Mouse (Mus musculus) bone marrow macrophage, adult 2 months (primary cell): Measurements from ENCODE around the gene Acy3. TPM values are rescaled to one million over a fixed set of nuclear protein-coding genes. Genes with fewer than 3 reads are reported as not detected.

Experiments used
- H3K27ac ChIP-seq: 2 replicates; pipeline ENCODE4 v1.5.1; 2012; ENCODE audit warnings: low read depth, low read length; ENCODE audit not compliant: insufficient read depth
- H3K4me1 ChIP-seq: 2 replicates; pipeline ENCODE4 v1.6.1; 2012; ENCODE audit warnings: low read length; ENCODE audit not compliant: control insufficient read depth, insufficient read depth
- H3K4me3 ChIP-seq: 2 replicates; pipeline ENCODE4 v1.5.1; 2012; ENCODE audit warnings: mild to moderate bottlenecking, low read length, moderate library complexity; ENCODE audit not compliant: insufficient read depth
- CTCF ChIP-seq: IDR thresholded peaks from 2 replicates; pipeline ENCODE4 v1.5.1; 2012; ENCODE audit warnings: low read depth, mild to moderate bottlenecking, low read length, moderate library complexity
- POLR2A ChIP-seq: IDR thresholded peaks from 2 replicates; pipeline ENCODE4 v1.6.1; 2012; ENCODE audit warnings: mild to moderate bottlenecking, low read depth, low read length, borderline replicate concordance
- polyA plus RNA-seq: library from polyadenylated mRNA; stranded (reverse); fragments of >200 nt; gene quantifications from 2 replicates; pipeline ENCODE4 v1.2.4, GENCODE M21; 2012; ENCODE audit not compliant: missing spikeins, insufficient read depth, insufficient read length

The Acy3 gene
- polyA plus RNA-seq, 1 experiment = 1.1 TPM

DNA sequence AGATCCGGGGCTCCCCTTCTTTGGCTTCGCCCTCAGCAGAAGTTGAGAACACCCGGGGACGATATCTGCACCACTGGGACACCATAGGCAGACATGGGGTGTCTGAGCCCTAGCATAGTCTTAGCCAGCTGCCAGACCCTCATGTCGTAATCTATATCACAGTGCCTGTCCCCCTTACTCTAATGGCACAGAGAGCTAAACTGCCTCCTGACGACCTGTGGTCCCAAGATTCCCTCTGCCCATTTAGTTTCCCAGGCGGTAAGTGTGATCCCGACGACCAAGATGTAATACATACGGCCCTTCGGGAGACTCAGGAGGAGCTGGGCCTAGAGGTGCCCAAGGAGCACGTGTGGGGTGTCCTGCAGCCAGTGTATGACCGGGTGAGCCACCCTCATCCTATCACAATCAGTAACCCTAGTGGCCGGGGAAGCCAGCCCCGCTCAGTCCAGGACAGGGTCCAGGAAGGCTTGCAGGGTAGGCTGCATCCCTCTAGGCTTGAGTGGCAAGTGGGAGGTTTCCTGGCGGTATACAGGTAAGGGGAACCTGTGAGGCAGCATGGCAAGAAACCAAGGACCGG, 14.7 kb downstream of the Acy3 start:
- Histone ChIP-seq H3K27ac (peak overlapping the region; percentile 95), H3K4me3 (peak overlapping the region; percentile 95), H3K4me1 (peaks cover 22% of the 10 kb centered on the region)
- TF ChIP-seq POLR2A (no peak), CTCF (no peak)

DNA sequence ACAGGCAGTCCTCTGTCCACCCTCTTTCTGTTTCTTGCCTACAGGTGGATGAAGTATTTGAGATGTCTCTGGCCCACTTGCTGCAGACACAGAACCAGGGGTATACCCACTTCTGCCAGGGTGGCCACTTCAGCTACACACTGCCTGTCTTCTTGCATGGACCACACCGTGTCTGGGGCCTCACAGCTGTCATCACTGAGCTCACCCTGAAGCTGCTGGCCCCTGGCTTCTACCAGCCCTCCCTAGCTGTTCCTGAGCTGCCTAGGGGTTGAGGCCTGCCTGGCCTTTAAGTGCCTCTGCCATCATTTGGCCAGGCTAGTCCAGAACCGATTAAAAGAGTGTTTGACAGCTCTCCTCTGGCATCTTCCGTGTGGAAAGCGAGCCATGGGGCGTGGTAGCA, 15.4 kb downstream of the Acy3 start:
- no peak overlapping the region for H3K4me3 ChIP-seq
- no peak overlapping the region for H3K27ac ChIP-seq
- H3K4me1 ChIP-seq = peaks cover 20% of the 10 kb centered on the region
- TF ChIP-seq POLR2A (no peak), CTCF (no peak)

DNA sequence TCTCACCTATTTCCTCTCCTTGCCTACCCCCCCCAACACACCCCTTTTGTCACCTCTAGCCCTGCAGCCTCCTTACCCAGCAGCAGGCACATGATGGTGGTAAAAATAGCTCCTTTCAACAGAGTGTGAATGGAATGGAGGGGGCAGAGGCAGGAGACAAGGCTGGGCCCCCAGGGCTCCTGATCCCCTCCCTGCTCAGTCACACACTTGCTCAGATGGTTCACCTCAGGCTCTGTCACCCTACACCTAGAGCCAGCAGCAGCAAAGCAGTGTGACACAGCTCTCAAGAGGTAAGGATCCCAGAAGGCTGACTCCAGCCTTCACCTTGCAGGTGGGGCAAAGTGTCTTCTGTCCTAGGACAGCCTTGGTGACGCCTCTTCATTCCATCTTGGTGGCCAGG, 16.7 kb downstream of the Acy3 start, which contains the start of gene Doc2g:
Gene Doc2g, plus strand, starts transcription at position 202 of the 400 bp plus-strand sequence.
- H3K27ac ChIP-seq = no peak within 1 kb of the TSS
- no peak within 1 kb of the TSS for H3K4me3 ChIP-seq
- H3K4me1 ChIP-seq = peaks cover 20% of the 10 kb centered on the region
- TF ChIP-seq POLR2A (no peak), CTCF (no peak)

DNA sequence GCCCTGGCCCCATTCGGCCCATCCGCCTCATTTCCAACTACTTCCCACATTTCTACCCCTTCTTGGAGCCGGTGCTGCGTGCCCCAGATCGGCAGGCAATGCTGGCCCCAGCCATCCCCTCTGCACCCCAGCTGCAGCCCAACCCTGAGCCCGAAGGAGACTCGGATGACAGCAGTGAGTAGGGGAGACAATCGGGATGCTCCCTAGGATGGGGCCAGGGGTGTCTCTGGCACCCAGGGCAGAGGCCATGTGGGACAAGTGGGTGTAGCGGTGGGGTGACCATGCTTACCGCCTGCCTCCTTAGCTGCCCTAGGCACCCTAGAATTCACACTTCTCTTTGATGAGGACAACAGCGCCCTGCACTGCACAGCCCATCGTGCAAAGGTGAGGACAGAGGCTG, 17.3 kb downstream of the Acy3 start:
- TF ChIP-seq POLR2A (no peak), CTCF (no peak)
- Histone ChIP-seq H3K27ac (no peak overlapping the region), H3K4me3 (no peak overlapping the region), H3K4me1 (peaks cover 18% of the 10 kb centered on the region)

DNA sequence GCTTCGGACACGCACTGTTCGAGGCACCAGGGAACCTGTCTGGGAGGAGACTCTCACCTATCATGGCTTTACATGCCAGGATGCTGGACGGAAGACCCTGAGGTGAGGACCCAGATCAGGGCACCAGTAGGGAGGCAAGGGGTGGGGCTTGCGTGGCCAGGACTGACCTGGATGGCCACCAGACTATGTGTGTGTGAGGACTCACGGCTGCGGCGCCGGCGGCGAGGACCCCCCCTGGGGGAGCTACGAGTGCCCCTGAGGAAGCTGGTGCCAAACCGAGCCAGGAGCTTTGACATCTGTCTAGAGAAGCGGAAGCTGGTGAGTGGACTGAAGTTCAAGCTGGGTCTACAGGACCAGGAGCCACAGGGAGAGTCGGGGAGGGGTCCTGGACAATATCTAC, 18.0 kb downstream of the Acy3 start:
- Histone ChIP-seq H3K4me1 (peaks cover 11% of the 10 kb centered on the region), H3K27ac (no peak overlapping the region), H3K4me3 (no peak overlapping the region)
- TF ChIP-seq CTCF = no peak
- no peak for TF ChIP-seq POLR2A

DNA sequence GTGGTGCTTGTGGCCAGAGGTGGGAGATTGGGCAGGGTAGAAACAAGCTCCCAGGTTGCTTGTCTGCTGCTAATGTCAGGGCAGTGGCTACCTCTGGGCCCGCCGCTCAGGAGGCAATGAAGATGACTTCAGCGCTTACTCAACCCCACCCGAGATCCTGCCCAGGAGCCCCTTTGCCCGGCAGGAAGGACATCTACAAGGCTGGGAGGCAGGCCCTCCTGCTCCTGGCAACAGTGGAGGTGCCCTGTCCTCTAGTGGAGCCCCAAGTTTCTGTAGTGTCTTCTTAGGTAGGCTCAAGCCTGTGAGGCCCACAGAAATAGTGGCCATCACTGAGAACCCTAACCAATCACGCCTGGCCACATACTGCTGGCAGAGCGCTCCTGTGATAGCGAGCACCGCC, 18.7 kb downstream of the Acy3 start:
- Histone ChIP-seq H3K27ac (no peak overlapping the region), H3K4me3 (no peak overlapping the region), H3K4me1 (peaks cover 7% of the 10 kb centered on the region)
- TF ChIP-seq CTCF (no peak), POLR2A (no peak)

DNA sequence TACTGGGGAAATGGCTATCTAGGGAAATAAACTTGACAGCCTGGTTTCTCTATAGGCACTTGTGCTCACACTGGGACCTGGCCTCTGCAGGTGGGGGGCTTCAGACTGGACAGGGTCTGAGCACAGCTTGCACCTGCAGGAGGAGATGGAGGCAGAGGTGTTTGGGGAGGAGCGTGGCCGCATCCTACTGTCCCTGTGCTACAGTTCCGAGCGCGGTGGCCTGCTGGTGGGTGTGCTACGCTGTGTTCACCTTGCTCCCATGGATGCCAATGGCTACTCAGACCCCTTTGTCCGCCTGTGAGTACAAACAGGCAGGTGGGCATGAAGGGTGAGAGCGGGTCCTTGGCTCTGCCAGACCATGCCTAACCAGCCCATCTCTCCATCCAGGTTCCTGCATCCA, 19.6 kb downstream of the Acy3 start:
- no peak overlapping the region for H3K27ac ChIP-seq
- TF ChIP-seq POLR2A (no peak), CTCF (no peak)
- H3K4me1 ChIP-seq = peaks cover 5% of the 10 kb centered on the region
- H3K4me3 ChIP-seq = no peak overlapping the region

DNA sequence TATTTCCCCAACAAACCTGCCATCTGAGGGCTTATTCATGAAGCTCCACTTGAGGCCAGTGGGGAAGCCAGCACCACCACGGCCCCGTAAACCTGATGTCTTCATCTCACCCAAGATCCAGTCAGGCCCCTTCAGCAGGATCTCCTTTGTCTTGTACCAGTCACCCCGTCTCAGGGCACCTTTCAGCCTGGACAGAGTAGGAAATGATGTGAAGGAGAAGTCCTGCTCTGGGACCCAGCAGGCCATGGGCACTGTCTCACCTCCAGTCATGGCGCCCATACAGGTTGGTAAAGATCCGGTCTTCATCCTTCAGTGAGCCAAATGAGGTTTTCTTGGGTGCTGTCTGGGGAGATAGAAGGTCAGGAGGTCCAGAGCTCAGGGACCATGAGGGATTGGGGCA, 24.7 kb downstream of the Acy3 start:
- no peak overlapping the region for H3K27ac ChIP-seq
- no peak overlapping the region for H3K4me3 ChIP-seq
- H3K4me1 ChIP-seq = peaks cover 6% of the 10 kb centered on the region
- TF ChIP-seq POLR2A = no peak
- no peak for TF ChIP-seq CTCF

DNA sequence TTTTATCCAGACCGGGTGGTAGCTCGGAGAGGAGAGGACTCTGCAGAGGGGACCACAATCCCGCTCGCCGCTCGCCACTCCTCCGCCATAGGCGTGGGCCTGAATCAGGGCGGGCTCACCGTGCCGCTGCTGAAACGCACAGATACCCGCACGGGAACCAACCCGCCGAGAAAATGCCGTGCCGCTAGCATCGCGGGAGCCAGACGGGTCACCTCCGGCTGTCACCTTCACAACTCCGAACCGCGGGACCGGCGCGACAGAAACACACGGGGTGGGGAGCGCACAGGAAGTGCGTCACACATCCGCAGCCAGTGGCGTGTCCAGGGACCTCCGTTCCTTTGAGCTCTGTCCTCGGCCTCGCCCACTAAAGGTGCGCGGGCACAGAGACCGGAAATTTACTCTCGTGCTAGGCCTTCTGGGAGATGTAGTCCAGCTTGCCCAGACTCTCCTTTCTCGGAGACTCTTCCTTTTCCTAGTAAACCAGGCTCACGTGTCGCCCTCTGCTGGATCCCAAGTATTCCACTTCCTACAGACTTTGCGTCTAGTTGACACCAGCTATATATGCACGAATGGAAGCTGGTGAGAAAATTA, 26.2 kb downstream of the Acy3 start, which contains the start of gene Ndufv1:
Gene Ndufv1, minus strand, starts transcription at position 375 of the 591 bp plus-strand sequence.
- Histone ChIP-seq H3K27ac (peak within 1 kb of the TSS; percentile 20), H3K4me1 (peaks cover 6% of the 10 kb centered on the region), H3K4me3 (peak within 1 kb of the TSS; percentile 91)
- no peak for TF ChIP-seq CTCF
- no peak for TF ChIP-seq POLR2A

DNA sequence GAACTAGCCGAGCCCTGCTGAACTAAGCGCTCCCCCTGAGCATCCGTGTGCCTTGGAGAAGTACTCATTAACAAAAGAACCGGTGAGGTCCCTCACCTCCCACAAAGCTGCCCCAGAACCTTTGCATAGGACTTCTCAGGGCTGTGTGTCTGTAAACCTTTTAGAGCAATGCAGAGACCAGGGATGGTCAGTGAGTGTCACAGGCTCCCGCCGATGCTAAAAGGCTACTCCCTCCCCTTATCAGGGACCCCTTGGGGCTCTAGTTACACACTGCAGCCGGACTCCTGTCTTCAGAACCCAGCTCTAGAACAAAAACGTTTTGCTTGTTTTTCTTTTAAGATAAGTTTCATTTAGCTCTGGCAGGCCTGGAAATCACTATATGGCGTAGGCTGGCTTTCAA, 26.7 kb downstream of the Acy3 start:
- H3K4me3 ChIP-seq = peak overlapping the region; percentile 31
- no peak overlapping the region for H3K27ac ChIP-seq
- peak; percentile 24; the same call in 1 of the 2 replicates for TF ChIP-seq CTCF
- TF ChIP-seq POLR2A = no peak
- peaks cover 6% of the 10 kb centered on the region for H3K4me1 ChIP-seq
